Mouse (Mus musculus) lung, postnatal 0 days (tissue): ENCODE measurements around the gene Kdm2b.

ENCODE experiments used
- CTCF ChIP-seq: IDR thresholded peaks from 2 replicates; pipeline ENCODE4 v1.5.1; 2016; ENCODE audit warnings: antibody characterized with exemption, mild to moderate bottlenecking
- EP300 ChIP-seq: IDR thresholded peaks from 2 replicates; pipeline ENCODE4 v1.6.1; 2016; ENCODE audit warnings: antibody characterized with exemption, mild to moderate bottlenecking, control low read depth

GRCm38 (mm10) chr5:122978970-122979369, 10.7 kb downstream of the Kdm2b start:
- TF ChIP-seq CTCF (no peak), EP300 (no peak)
